Mouse (Mus musculus): ENCODE measurements around the gene Fbl. TPM values are rescaled to one million over a fixed set of nuclear protein-coding genes. Genes with fewer than 3 reads are reported as not detected.
"Not testable (repeated sequence)": the region's sequence is repeated elsewhere in the genome, so short reads cannot be mapped to it uniquely, and the experiment has no call there.

Fbl gene
- total RNA-seq, 2 experiments from 2014 or later, result 31.2 to 37.7 TPM

GRCm38 (mm10) chr7:28186631-28187030 lies 17.1 kb downstream of the Fbl start:
- intact Hi-C loops (cut with DNase I), result no loop called here
- no peak for DNase-seq

- DNase-seq, result no peak
- intact Hi-C loops (cut with DNase I), result no loop called here
Observed at GRCm38 (mm10) chr7:28191489-28191888, 22.0 kb downstream of the Fbl start.

GRCm38 (mm10) chr7:28191903-28192302 lies 22.4 kb downstream of the Fbl start:
- intact Hi-C loops (cut with DNase I), result no loop called here
- DNase-seq, result no peak

GRCm38 (mm10) chr7:28195414-28196098 lies 26.0 kb downstream of the Fbl start:
- DNase-seq, result no peak
- intact Hi-C loops (cut with DNase I), result no loop called here

GRCm38 (mm10) chr7:28196528-28196927 lies 27.0 kb downstream of the Fbl start:
- intact Hi-C loops (cut with DNase I), result no loop called here
- peak; percentile 20 to 26 for DNase-seq

- no peak for DNase-seq
- intact Hi-C loops (cut with DNase I), result no loop called here
Observed at GRCm38 (mm10) chr7:28199054-28199453, 29.5 kb downstream of the Fbl start.

- intact Hi-C loops (cut with DNase I), result no loop called here
- DNase-seq, result no peak
Observed at GRCm38 (mm10) chr7:28203207-28204108, 33.9 kb downstream of the Fbl start.

- intact Hi-C loops (cut with DNase I), result no loop called here
- peak in 1 of 2 experiments; percentile 45 for DNase-seq
Observed at GRCm38 (mm10) chr7:28206044-28206600, 36.6 kb downstream of the Fbl start.

GRCm38 (mm10) chr7:28208396-28208987 lies 39.0 kb downstream of the Fbl start:
- no peak for DNase-seq
- intact Hi-C loops (cut with DNase I), result no loop called here

- peak; percentile 70 for DNase-seq
- intact Hi-C loops (cut with DNase I), result no loop called here
Observed at GRCm38 (mm10) chr7:28208988-28209508, 39.5 kb downstream of the Fbl start.

GRCm38 (mm10) chr7:28210731-28211130 lies 41.2 kb downstream of the Fbl start:
- intact Hi-C loops (cut with DNase I), result loop anchor here (5.0 kb wide), 2 partner anchors 92 to 158 kb away; partner anchors contain the start of genes Dll3 and Psmc4
- DNase-seq, result no peak

- peak; percentile 68 to 82 for DNase-seq
- intact Hi-C loops (cut with DNase I), result loop anchor here (1.0 to 5.0 kb wide), 3 partner anchors 66 to 162 kb away; partner anchors contain the start of genes Dll3 and Psmc4
Observed at GRCm38 (mm10) chr7:28214142-28214541, 44.6 kb downstream of the Fbl start.

GRCm38 (mm10) chr7:28215950-28216349 lies 46.4 kb downstream of the Fbl start:
- intact Hi-C loops (cut with DNase I); DNase-seq: not testable (repeated sequence)

- intact Hi-C loops (cut with DNase I); DNase-seq: not testable (repeated sequence)
Observed at GRCm38 (mm10) chr7:28217811-28218210, 48.3 kb downstream of the Fbl start.

GRCm38 (mm10) chr7:28218951-28219740 lies 49.6 kb downstream of the Fbl start:
- DNase-seq; intact Hi-C loops (cut with DNase I): not testable (repeated sequence)

- intact Hi-C loops (cut with DNase I), result not testable (repeated sequence)
Observed at GRCm38 (mm10) chr7:28226836-28227235, 57.3 kb downstream of the Fbl start.

GRCm38 (mm10) chr7:28227421-28227820 lies 57.9 kb downstream of the Fbl start:
- DNase-seq; intact Hi-C loops (cut with DNase I): not testable (repeated sequence)

More at GRCm38 (mm10) chr7:28226836-28227235, 57.3 kb downstream of the Fbl start:
- not testable (repeated sequence) for DNase-seq
